Mouse (Mus musculus) testis, adult 2 months (tissue): ENCODE measurements around the gene Zmiz2. TPM values are rescaled to one million over a fixed set of nuclear protein-coding genes. Genes with fewer than 3 reads are reported as not detected.

Experiments
- H3K27ac ChIP-seq: fragments of 200-500 bp; 2 replicates; pipeline ENCODE4 v1.5.1; 2012; ENCODE audit warnings: low read depth, low read length; ENCODE audit not compliant: control insufficient read depth, insufficient read depth
- H3K27me3 ChIP-seq: fragments of 200-500 bp; 2 replicates; pipeline ENCODE4 v1.6.1; 2012; ENCODE audit warnings: mild to moderate bottlenecking, low read length, moderate library complexity; ENCODE audit not compliant: control insufficient read depth, insufficient read depth
- H3K36me3 ChIP-seq: fragments of 200-500 bp; 2 replicates; pipeline ENCODE4 v1.6.1; 2012; ENCODE audit warnings: mild to moderate bottlenecking, low read length; ENCODE audit not compliant: control insufficient read depth, insufficient read depth
- H3K4me1 ChIP-seq: fragments of 200-500 bp; 2 replicates; pipeline ENCODE4 v1.6.1; 2012; ENCODE audit warnings: low read length; ENCODE audit not compliant: control insufficient read depth, insufficient read depth
- H3K4me3 ChIP-seq: fragments of 200-500 bp; 2 replicates; pipeline ENCODE4 v1.5.1; 2012; ENCODE audit warnings: low read depth, mild to moderate bottlenecking, low read length, moderate library complexity, mixed read lengths; ENCODE audit not compliant: control insufficient read depth
- CTCF ChIP-seq: fragments of 200-500 bp; IDR thresholded peaks from 2 replicates; pipeline ENCODE4 v1.5.1; 2012; ENCODE audit warnings: low read depth, mild to moderate bottlenecking, inconsistent platforms, low read length, moderate library complexity; ENCODE audit not compliant: control insufficient read depth, insufficient read depth, insufficient replicate concordance
- POLR2A ChIP-seq: fragments of 200-500 bp; IDR thresholded peaks from 2 replicates; pipeline ENCODE4 v1.6.1; 2012; ENCODE audit warnings: low read depth, mild to moderate bottlenecking, inconsistent platforms, low read length, moderate library complexity; ENCODE audit not compliant: control insufficient read depth
- polyA plus RNA-seq: library from polyadenylated mRNA; depleted of rRNA; stranded (reverse); fragments of >200 nt; gene quantifications from 2 replicates; pipeline ENCODE4 v1.2.3, GENCODE M21; 2012

The Zmiz2 gene
- polyA plus RNA-seq, 1 experiment, result 160 TPM

DNA sequence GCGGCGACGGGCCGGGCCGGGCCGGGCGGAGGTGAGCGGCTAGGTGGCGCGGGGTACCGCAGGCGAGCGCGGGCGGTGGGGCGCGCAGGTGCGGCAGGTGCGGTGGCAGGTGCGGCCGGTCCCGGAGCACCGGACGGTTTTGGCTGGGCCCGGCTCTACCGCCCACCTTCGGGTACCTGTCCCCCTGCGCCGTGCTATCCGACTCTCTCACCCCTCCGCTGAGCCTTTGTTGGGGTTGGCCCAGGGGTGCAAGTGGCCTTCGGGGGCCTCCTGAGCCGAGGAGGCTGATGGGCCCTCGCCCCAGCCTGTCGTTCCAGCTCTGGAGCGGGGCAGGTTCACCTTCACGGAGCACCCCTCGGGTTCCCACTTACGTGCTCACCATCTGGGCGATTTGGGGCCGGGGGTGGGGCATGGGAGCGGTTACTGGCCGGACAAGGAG lies 628 bp downstream of the Zmiz2 start:
- peak overlapping the region; percentile 99 for H3K4me3 ChIP-seq
- peaks cover 3% of the 10 kb centered on the region; the same call in 1 of the 2 replicates for H3K4me1 ChIP-seq
- TF ChIP-seq POLR2A (no peak), CTCF (no peak)
- no peaks in the 10 kb centered on the region for H3K27me3 ChIP-seq
- peak overlapping the region; percentile 92 for H3K27ac ChIP-seq
- H3K36me3 ChIP-seq, result no peaks in the 10 kb centered on the region; the same call in 1 of the 2 replicates

DNA sequence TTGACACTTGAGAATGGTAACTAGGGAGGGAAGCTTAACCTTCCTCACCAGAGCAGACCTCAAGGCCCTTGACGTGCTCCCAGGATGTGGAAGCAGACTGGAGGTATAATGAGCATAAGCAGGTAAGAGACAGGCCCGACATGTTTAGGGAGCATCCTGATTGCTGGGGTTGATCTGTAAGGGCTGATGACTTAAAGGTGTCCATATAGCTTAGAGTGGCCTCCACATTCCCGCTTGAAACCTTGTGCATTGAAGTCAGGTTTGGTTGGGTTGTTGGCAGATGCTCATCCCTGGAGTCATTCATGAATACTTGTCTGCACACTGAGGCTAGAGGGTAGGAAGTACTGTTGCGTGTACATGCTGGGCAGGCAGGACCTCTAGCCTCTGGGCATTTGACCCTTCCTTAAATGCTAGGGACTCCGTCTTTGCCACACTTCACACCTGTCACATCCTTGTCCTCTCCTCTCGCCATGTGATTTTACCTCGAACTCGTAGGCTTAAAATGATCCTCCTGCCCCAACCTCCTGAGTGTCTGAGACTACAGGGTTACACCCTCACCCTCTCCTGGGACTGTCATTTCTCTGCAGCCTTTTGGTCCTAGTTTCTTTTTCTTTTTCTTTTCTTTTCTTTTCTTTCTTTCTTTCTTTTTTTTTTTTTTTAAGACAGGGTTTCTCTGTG lies 1.6 kb downstream of the Zmiz2 start:
- no peak overlapping the region for H3K27ac ChIP-seq
- H3K4me1 ChIP-seq, result peaks cover 3% of the 10 kb centered on the region; the same call in 1 of the 2 replicates
- no peaks in the 10 kb centered on the region; the same call in none of the 2 replicates for H3K36me3 ChIP-seq
- no peaks in the 10 kb centered on the region for H3K27me3 ChIP-seq
- peak overlapping the region; percentile 99 for H3K4me3 ChIP-seq
- no peak for TF ChIP-seq POLR2A
- no peak for TF ChIP-seq CTCF

DNA sequence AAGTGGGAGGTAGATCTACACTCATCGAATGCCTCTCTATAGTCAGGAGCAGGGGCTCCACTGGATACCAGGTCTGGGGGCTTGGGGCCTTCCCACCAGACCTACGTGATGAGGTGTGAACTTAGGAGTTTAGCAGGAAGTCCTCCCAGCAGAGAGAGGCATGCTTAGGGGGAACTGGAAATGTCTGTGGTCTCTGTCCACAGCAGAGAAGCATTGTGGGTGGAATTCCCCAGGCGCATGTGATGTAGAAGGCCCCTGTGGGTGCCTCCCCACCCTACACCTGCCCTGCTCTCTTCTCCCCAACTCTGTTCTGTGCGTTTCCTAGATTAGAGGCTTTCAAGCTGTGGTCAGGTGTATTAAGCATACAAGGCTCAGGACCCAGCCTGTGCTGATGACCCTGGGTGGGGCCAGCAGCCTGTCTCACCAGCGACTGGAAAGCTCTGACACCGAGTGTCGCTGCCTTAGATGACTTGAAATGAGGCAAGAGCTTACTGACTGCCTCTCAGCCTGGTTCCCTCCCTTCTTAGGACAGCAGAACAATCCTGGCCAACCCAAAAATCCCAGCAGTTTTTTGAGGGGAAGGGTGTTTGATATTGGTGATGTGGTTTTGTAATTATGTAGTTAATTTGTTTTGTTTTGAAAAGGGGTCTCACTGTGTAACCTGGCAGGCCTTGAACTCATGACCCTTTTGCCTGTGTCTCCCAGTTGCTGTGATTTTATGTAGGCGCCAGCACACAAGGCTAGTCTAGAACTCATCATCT lies 2.8 kb downstream of the Zmiz2 start:
- Histone ChIP-seq H3K4me1 (peaks cover 3% of the 10 kb centered on the region; the same call in 1 of the 2 replicates), H3K27ac (no peak overlapping the region), H3K27me3 (no peaks in the 10 kb centered on the region), H3K36me3 (no peaks in the 10 kb centered on the region; the same call in none of the 2 replicates), H3K4me3 (no peak overlapping the region)
- TF ChIP-seq CTCF (no peak), POLR2A (no peak)

DNA sequence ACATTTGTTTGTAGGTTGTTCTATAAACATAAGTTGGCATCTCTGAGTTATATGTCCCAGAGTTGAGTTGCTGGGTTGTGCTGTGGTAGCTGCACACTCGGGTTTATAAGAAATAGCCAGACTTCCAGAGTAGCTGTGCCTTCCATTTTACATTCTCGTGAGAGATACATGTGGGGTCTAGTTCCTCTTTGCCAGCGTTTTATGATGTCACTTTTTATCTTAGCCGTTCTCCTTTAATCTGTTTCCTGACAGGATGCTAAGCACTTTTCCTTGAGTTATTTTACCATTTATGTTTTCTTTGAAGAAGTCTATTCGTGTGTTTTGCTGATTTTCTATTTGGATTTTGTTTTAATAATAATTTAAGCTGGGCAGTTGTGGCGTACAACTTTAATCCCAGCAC lies 4.0 kb downstream of the Zmiz2 start:
- TF ChIP-seq CTCF, result no peak
- TF ChIP-seq POLR2A, result no peak
- Histone ChIP-seq H3K27ac (no peak overlapping the region), H3K36me3 (no peaks in the 10 kb centered on the region; the same call in none of the 2 replicates), H3K4me1 (peaks cover 3% of the 10 kb centered on the region; the same call in 1 of the 2 replicates), H3K4me3 (no peak overlapping the region), H3K27me3 (no peaks in the 10 kb centered on the region)

DNA sequence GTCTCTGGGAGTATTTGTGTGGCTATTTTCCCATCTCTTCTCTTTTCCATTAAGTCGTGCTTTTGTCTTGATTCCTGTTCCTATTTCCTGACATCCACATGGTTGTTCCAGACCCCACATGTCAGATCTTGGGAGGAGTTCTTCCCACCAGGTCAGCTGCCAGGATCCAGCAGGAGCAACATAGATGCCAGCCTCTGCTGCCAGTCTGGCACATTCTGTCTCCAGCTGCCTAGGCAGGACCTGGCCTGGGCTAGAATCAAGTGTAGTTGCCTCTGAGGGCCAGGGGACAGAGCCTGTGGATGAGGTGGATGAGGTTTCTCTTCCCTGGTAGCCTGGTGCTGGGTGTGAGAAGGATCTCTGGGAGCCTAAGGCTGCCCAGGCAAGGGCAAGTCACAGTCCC lies 5.0 kb downstream of the Zmiz2 start:
- H3K27me3 ChIP-seq, result no peaks in the 10 kb centered on the region
- no peak overlapping the region for H3K27ac ChIP-seq
- no peak overlapping the region for H3K4me3 ChIP-seq
- peaks cover 3% of the 10 kb centered on the region; the same call in 1 of the 2 replicates for H3K4me1 ChIP-seq
- no peaks in the 10 kb centered on the region; the same call in none of the 2 replicates for H3K36me3 ChIP-seq
- TF ChIP-seq POLR2A (no peak), CTCF (no peak)

DNA sequence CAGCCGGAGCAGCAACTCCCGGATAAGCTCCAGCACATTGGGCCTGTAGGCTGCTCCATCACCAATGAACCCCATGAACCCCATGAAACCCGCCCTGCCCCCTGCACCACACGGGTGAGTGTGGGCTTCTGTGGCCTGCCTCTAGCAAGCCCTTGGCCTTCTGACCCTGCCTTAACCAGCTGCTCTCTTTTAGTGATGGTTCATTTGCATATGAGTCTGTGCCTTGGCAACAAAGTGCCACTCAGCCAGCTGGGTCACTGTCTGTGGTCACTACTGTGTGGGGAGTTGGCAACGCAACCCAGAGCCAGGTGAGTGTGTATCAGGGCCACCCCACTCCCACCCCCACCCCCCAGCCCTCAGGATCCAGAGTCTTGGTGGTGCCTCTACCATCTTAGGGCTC lies 6.7 kb downstream of the Zmiz2 start:
- no peak for TF ChIP-seq CTCF
- TF ChIP-seq POLR2A, result no peak
- no peak overlapping the region for H3K27ac ChIP-seq
- no peak overlapping the region for H3K4me3 ChIP-seq
- H3K36me3 ChIP-seq, result peaks cover 6% of the 10 kb centered on the region
- no peaks in the 10 kb centered on the region for H3K27me3 ChIP-seq
- H3K4me1 ChIP-seq, result peaks cover 3% of the 10 kb centered on the region; the same call in 1 of the 2 replicates

DNA sequence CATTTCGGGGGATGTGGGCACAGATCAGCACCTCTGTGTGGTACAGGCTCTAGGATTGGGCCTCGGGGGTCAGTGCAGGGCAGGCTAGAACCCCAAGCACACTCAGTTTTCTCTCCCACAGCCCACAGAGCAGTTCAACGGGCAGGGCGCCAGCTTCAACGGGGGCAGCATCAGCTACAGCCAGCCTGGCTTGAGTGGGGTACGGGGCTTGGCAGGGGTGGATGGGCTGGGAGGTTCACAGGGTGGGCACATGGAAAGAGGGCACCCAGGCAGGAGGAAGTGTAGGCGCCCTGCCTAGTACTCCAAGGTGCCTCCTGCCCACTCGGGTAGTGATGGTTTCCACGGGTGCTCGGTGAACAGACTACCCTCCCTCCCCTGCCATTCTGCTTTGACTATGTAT lies 9.3 kb downstream of the Zmiz2 start:
- H3K27ac ChIP-seq, result no peak overlapping the region
- H3K4me3 ChIP-seq, result no peak overlapping the region
- no peaks in the 10 kb centered on the region for H3K27me3 ChIP-seq
- TF ChIP-seq POLR2A (no peak), CTCF (no peak)
- H3K36me3 ChIP-seq, result peaks cover 7% of the 10 kb centered on the region
- H3K4me1 ChIP-seq, result no peaks in the 10 kb centered on the region
